Comparison of ENCODE assay signal across 19 mouse cellular contexts in the genomic region with DNA sequence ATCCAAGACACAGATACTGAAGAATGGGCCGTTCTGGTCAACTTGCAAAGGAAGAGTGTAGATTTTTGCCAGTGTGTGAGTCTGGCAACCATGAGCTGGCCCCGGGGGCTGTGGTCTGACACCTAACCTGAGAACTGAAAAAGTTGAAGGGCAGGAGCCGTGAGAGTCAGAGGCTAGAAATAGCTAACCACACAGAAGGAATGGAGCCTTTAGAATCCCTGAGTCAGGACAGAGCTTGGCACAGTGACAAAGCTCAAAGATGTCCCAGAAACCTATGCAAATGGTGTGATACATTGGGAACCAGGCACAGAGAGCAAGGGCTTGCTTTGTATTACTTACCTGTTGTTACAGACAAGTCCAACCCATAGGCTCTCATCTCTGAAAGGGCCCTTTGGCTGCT.
A peak's percentile ranks its signal among the peaks of the same experiment; 100 is the strongest.
DNase-seq lines count a peak whose midpoint lies in the region; ATAC-seq lines count a peak whose summit lies in the region.
"Had no signal": no experiment of that assay in that cellular context is flagged by ENCODE, and none has a peak within 500 bp of the region (broad histone marks: within the 10 kb centered on the region; RNA-seq: fewer than 3 reads in every experiment).

No protein-coding gene starts in this region.

- H3K9me3 ChIP-seq in heart, embryonic 13.5 days, result no peaks in the 10 kb centered on the region
- H3K9me3 ChIP-seq: limb, embryonic 13.5 days had no signal

- 43% methylated on average over 3 of the region's 3 CpGs for WGBS in heart, embryonic 13.5 days

- peak; percentile 24; the same call in 1 of the 2 replicates for ATAC-seq in heart, embryonic 13.5 days (ENCODE audit: extremely low read depth, insufficient number of reproducible peaks, low FRiP score, low TSS enrichment)
- ATAC-seq: CD4-positive, CD25-positive, alpha-beta regulatory T cell, adult 4 months; hindbrain, embryonic 16.5 days; intestine, postnatal 0 days; midbrain, embryonic 16.5 days had no signal

- H3K4me2 ChIP-seq in heart, embryonic 13.5 days, result no peak overlapping the region
- H3K4me2 ChIP-seq: limb, embryonic 13.5 days had no signal

- peak overlapping the region; percentile 73 for H3K27ac ChIP-seq in heart, embryonic 13.5 days (replicated peaks)
- H3K27ac ChIP-seq: limb, embryonic 13.5 days; liver, embryonic 14.5 days had no signal

- intact Hi-C loops in heart, postnatal 36 days (cut with DNase I), result no loop called here

- no peak for DNase-seq in heart, postnatal 36 days
- peak; percentile 24 for DNase-seq in kidney, postnatal 10 days
- DNase-seq in kidney, adult 9 months, result no peak
- DNase-seq in brain, adult 2 months (ENCODE audit: low read depth, low spot score), result peak; percentile 59
- DNase-seq in heart, postnatal 4 days, result peak; percentile 16
- no peak for DNase-seq in layer of hippocampus, postnatal 10 days (ENCODE audit: low spot score in 2 of 2)
- DNase-seq in frontal cortex, postnatal 14 days (ENCODE audit: low spot score in 2 of 2), result no peak
- DNase-seq: adrenal gland, postnatal 10 days; cerebellum, adult 11-12 months; cerebellum, postnatal 25 days; thymus, adult 2 months had no signal

- H3K4me3 ChIP-seq in heart, embryonic 13.5 days, result no peak overlapping the region
- H3K4me3 ChIP-seq: limb, embryonic 13.5 days had no signal

- no peaks in the 10 kb centered on the region for H3K36me3 ChIP-seq in heart, embryonic 13.5 days
- H3K36me3 ChIP-seq: G1E; limb, embryonic 13.5 days had no signal

- H3K9ac ChIP-seq in heart, embryonic 13.5 days, result no peak overlapping the region
- H3K9ac ChIP-seq: limb, embryonic 13.5 days; liver, embryonic 14.5 days had no signal

- peaks cover 35% of the 10 kb centered on the region for H3K27me3 ChIP-seq in heart, embryonic 13.5 days (replicated peaks)

- peaks cover 33% of the 10 kb centered on the region for H3K4me1 ChIP-seq in heart, embryonic 13.5 days

Comparison
In these comparisons a context has a peak if more than half of its experiments do, and no peak if none do; other contexts are left out.
1. DNase-seq: peak in kidney, postnatal 10 days (single experiment), brain, adult 2 months (single experiment) and heart, postnatal 4 days (single experiment); none in heart, postnatal 36 days (0 of 2), kidney, adult 9 months (single experiment), layer of hippocampus, postnatal 10 days (0 of 2) and frontal cortex, postnatal 14 days (0 of 2).